Mouse (Mus musculus) heart, postnatal 0 days (tissue): ENCODE measurements around the gene Syncrip. TPM values are rescaled to one million over a fixed set of nuclear protein-coding genes. Genes with fewer than 3 reads are reported as not detected.

Experiments
- ATAC-seq: fragments of 200-750 bp; cut with Nextera tagmentation; 2 replicates; pipeline ENCODE4 v1.8.0; 2017; ENCODE audit warnings: low read depth, moderate number of reproducible peaks, moderate library complexity; ENCODE audit not compliant: insufficient read depth
- DNase-seq: peaks from one replicate; pipeline ENCODE4 v3.0.0-alpha.2; 2016; ENCODE audit warnings: low spot score
- H3K27ac ChIP-seq: fragments of 300-500 bp; sonication (generic); 2 replicates; pipeline ENCODE4 v1.5.1; 2014; ENCODE audit warnings: low read depth, mild to moderate bottlenecking
- H3K27me3 ChIP-seq: fragments of 300-500 bp; sonication (generic); 2 replicates; pipeline ENCODE4 v1.6.1; 2014; ENCODE audit warnings: low read length, mixed read lengths; ENCODE audit not compliant: control insufficient read depth, insufficient read depth
- H3K36me3 ChIP-seq: fragments of 300-500 bp; sonication (generic); replicated peaks from 2 replicates; pipeline ENCODE4 v1.6.1; 2014; ENCODE audit warnings: low read length, mixed read lengths; ENCODE audit not compliant: control insufficient read depth, insufficient read depth
- H3K4me1 ChIP-seq: fragments of 300-500 bp; sonication (generic); 2 replicates; pipeline ENCODE4 v1.6.1; 2014; ENCODE audit warnings: antibody characterized with exemption; ENCODE audit not compliant: control insufficient read depth, insufficient read depth
- H3K4me2 ChIP-seq: fragments of 300-500 bp; sonication (generic); 2 replicates; pipeline ENCODE4 v1.6.1; 2014; ENCODE audit warnings: low read depth, mild to moderate bottlenecking, low read length, moderate library complexity
- H3K4me3 ChIP-seq: fragments of 300-500 bp; sonication (generic); 2 replicates; pipeline ENCODE4 v1.5.1; 2014; ENCODE audit warnings: low read depth, low read length
- H3K9ac ChIP-seq: fragments of 300-500 bp; sonication (generic); replicated peaks from 2 replicates; pipeline ENCODE4 v1.6.1; 2014; ENCODE audit warnings: low read depth, low read length, mixed read lengths
- H3K9me3 ChIP-seq: fragments of 300-500 bp; sonication (generic); replicated peaks from 2 replicates; pipeline ENCODE4 v1.6.1; 2016; ENCODE audit warnings: low read length; ENCODE audit not compliant: control insufficient read depth
- CTCF ChIP-seq: IDR thresholded peaks from 2 replicates; pipeline ENCODE4 v1.5.1; 2016; ENCODE audit warnings: antibody characterized with exemption, control low read depth, low read depth
- EP300 ChIP-seq: IDR thresholded peaks from 2 replicates; pipeline ENCODE4 v1.6.1; 2016; ENCODE audit warnings: antibody characterized with exemption, low read depth
- WGBS: fragments of 180-500 bp; shearing (Covaris S2); extraction: QIAGEN DNeasy Blood & Tissue Kit; methylation state at CpG from one replicate; pipeline ENCODE4 v1.1.7; 2014; 5-methylcytosine and 5-hydroxymethylcytosine counted together
- polyA plus RNA-seq: library from polyadenylated mRNA; unstranded; fragments of >200 nt; fragmentation: Nextera tagmentation; extraction: Ambion mirVana; gene quantifications from 2 replicates; pipeline ENCODE4 v1.2.1, GENCODE M21; 2015
- total RNA-seq: library from RNA; depleted of rRNA; stranded (reverse); fragments of >200 nt; gene quantifications from 2 replicates; pipeline ENCODE4 v1.2.3, GENCODE M21; 2014; ENCODE audit warnings: low replicate concordance

Syncrip gene
- total and polyA plus RNA-seq, 2 experiments from 2014 or later = 21.6 to 41.4 TPM

DNA sequence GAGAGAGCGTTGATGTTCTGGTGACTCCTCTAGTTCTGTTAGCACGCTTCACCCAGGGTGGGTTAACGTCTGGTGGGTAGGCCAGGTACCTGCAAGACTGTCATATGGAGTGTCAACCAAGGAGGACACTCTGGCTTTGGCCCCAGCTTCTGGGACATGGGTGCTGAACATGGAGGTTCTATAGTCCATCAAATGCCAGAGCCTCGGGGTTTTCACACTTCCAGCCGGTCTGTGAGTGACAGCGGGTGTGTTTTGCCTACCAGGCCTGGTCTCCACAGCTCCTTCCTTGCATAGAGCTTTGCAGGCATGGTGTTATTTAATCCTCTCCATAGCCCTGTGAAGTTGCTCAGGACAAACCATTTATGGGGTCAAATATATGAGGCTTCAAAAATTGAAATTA lies 43.0 kb upstream of the Syncrip start:
- Histone ChIP-seq H3K4me3 (no peak overlapping the region), H3K4me1 (peaks cover 13% of the 10 kb centered on the region), H3K9ac (no peak overlapping the region), H3K4me2 (no peak overlapping the region), H3K27ac (no peak overlapping the region), H3K27me3 (no peaks in the 10 kb centered on the region), H3K9me3 (no peaks in the 10 kb centered on the region), H3K36me3 (peaks cover 10% of the 10 kb centered on the region)
- 89% methylated on average over 6 of the region's 6 CpGs for WGBS
- ATAC-seq (no peak), DNase-seq (no peak)
- TF ChIP-seq EP300 (no peak), CTCF (no peak)

DNA sequence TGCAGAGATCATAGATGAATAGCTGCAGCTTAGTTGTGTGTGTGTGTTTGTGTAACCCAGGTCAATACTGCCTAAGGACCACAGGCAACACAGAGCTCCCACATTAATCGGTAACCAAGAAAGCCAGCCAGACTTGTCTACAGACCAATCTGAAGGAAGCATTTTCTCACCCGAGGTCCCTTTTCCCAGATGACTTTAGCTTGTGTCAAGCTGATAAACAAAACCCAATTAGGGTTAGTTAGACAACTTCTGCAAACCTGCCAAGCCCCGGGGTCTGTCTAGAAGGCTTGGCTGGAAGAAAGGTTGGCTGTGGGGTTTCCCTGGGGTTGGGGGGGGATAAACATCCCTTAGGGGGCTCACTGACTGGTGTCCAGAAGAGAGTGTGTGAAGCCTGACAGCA lies 42.4 kb upstream of the Syncrip start:
- H3K27me3 ChIP-seq = no peaks in the 10 kb centered on the region
- H3K9ac ChIP-seq = no peak overlapping the region
- TF ChIP-seq CTCF = no peak
- no peak for TF ChIP-seq EP300
- H3K36me3 ChIP-seq = peaks cover 14% of the 10 kb centered on the region
- no peak overlapping the region for H3K4me2 ChIP-seq
- 79% methylated on average over 3 of the region's 3 CpGs for WGBS
- H3K4me3 ChIP-seq = no peak overlapping the region
- H3K4me1 ChIP-seq = peaks cover 17% of the 10 kb centered on the region
- no peak overlapping the region for H3K27ac ChIP-seq
- DNase-seq (no peak), ATAC-seq (no peak)
- no peaks in the 10 kb centered on the region for H3K9me3 ChIP-seq

DNA sequence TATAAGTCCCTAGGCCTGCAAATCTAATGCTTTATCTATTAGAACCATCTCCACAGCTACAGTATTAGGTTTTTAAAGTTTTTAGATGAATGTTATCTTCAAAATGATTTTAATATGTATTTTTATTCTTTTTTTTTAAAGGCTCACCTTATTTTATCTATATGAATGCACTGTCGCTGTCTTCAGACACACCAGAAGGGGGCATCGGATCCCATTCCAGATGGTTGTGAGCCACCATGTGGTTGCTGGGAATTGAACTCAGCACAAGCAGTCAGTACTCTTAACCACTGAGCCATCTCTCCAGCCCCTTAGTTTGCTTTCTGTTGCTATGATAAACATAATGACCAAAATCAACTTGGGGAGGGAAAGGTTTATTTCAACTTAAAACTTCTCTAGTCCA lies 42.0 kb upstream of the Syncrip start:
- Histone ChIP-seq H3K27ac (no peak overlapping the region), H3K4me1 (peaks cover 17% of the 10 kb centered on the region), H3K9me3 (no peaks in the 10 kb centered on the region), H3K4me2 (no peak overlapping the region), H3K27me3 (no peaks in the 10 kb centered on the region), H3K36me3 (peaks cover 14% of the 10 kb centered on the region), H3K9ac (no peak overlapping the region), H3K4me3 (no peak overlapping the region)
- ATAC-seq (no peak), DNase-seq (no peak)
- WGBS = 91% methylated on average over 2 of the region's 2 CpGs
- no peak; the same call in 1 of the 2 replicates for TF ChIP-seq CTCF
- TF ChIP-seq EP300 = no peak

DNA sequence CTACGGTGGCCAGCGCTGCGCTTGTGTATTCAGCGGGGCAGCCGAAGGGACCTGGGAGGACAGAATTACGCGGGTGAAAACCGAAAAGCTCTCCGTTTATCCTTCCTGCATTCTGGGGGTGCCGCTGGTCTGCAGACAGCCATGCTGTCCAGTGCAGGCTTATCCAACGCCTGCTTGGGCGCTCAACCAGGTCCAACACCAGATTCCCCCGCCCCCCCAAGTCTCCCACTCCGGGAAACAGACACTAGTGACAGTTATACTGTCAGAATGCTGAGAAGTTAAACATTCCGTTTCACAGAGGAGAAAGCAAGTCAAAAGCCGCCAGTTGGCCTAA lies 40.9 kb upstream of the Syncrip start:
- peak overlapping the region; percentile 87 for H3K4me2 ChIP-seq
- H3K9ac ChIP-seq = peak overlapping the region; percentile 55
- peaks cover 17% of the 10 kb centered on the region for H3K4me1 ChIP-seq
- no peak for DNase-seq
- H3K9me3 ChIP-seq = no peaks in the 10 kb centered on the region
- peak overlapping the region; percentile 72 for H3K4me3 ChIP-seq
- H3K27ac ChIP-seq = peak overlapping the region; percentile 79
- no peak for TF ChIP-seq EP300
- TF ChIP-seq CTCF = no peak; the same call in 1 of the 2 replicates
- no peaks in the 10 kb centered on the region for H3K27me3 ChIP-seq
- no peak for ATAC-seq
- peaks cover 14% of the 10 kb centered on the region for H3K36me3 ChIP-seq
- under 1% methylated on average over 16 of the region's 16 CpGs for WGBS

GRCm38 (mm10) chr9:88522569-88523334 lies 40.4 kb upstream of the Syncrip start:
- DNase-seq (peak; percentile 98), ATAC-seq (peak; percentile 92)
- WGBS = under 1% methylated on average over 65 of the region's 69 CpGs
- Histone ChIP-seq H3K4me2 (peak overlapping the region; percentile 87), H3K9ac (peak overlapping the region; percentile 77), H3K4me3 (peak overlapping the region; percentile 72), H3K9me3 (no peaks in the 10 kb centered on the region), H3K27ac (peak overlapping the region; percentile 86), H3K4me1 (peaks cover 17% of the 10 kb centered on the region), H3K36me3 (peaks cover 14% of the 10 kb centered on the region), H3K27me3 (no peaks in the 10 kb centered on the region)
- peak; percentile 94 for TF ChIP-seq EP300
- peak; percentile 34; the same call in 1 of the 2 replicates for TF ChIP-seq CTCF
